Mouse (Mus musculus) adrenal gland, postnatal 25 days (tissue): ENCODE results near the gene Olfr1510. TPM values are rescaled to one million over a fixed set of nuclear protein-coding genes. Genes with fewer than 3 reads are reported as not detected.
"Not testable (repeated sequence)": the region's sequence is repeated elsewhere in the genome, so short reads cannot be mapped to it uniquely, and the experiment has no call there.

Source experiments
- DNase-seq: peaks from one replicate; pipeline ENCODE4 v3.0.0; 2021; ENCODE audit warnings: mixed read lengths
- long read RNA-seq: library from polyadenylated mRNA; stranded (forward); transcript quantifications from one replicate; pipeline ENCODE4 v2.0.0, GENCODE M21; 2021
- total RNA-seq: library from RNA; stranded (reverse); gene quantifications from 2 replicates; pipeline ENCODE4 v1.2.3, GENCODE M21; 2021

The Olfr1510 gene
- total RNA-seq = not detected in 2 replicates
- long read RNA-seq = 0 reads

GRCm38 (mm10) chr14:52414273-52414672, at the start of gene Olfr1510:
TSS of gene Olfr1510 (minus strand) at chr14:52414373.
- no peak for DNase-seq

DNA sequence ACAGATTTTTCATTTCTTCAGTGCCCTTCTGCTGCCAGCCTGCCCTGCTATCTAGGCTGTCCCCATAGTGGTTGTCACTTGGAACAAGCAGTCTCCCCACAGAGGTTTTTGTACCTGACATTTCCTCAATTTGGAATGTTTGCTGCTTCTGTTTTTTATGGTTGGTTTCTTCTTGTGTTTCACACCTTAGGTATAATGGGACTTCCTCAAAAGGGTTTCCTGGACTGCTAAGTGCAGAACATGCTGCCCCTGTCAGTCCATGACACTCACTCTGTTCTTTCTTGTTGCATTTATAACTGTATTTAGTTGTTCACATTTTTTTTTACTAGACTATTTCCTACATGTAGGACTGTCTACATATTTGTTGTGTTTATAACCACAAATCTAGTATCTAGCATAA, 47.8 kb upstream of the Olfr1510 start:
- DNase-seq = no peak

GRCm38 (mm10) chr14:52451138-52451537, 37.0 kb upstream of the Olfr1510 start:
- no peak for DNase-seq

DNA sequence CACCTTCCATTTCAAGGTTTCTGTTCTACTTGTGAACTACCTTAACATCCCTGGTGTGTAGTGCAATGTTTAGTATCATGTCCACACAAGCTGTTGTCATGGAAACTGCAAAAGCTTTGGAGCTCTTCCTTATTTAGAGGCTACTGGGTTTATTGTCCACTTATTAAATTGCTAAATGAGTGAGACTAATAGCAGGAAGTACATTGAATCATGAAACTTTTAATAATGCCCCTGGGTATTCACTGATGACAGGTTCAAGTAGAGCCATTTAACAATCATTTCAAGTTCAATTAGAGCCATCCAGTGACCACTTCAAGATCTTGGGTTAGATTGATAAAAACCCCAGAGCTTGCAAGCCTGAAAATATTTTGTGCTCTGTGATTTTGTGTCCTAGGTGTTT, 28.5 kb upstream of the Olfr1510 start, which contains the start of gene Olfr1509:
TSS of gene Olfr1509 (plus strand) at position 301 of the 400 bp plus-strand sequence.
- no peak for DNase-seq

GRCm38 (mm10) chr14:52427686-52428085, 13.5 kb upstream of the Olfr1510 start:
- DNase-seq = no peak

- not testable (repeated sequence) for DNase-seq
Observed at GRCm38 (mm10) chr14:52410142-52410919, 3.8 kb downstream of the Olfr1510 start.

- DNase-seq = no peak
Observed at GRCm38 (mm10) chr14:52397279-52397678, 16.9 kb downstream of the Olfr1510 start, which contains the start of gene Olfr1511. TSS of gene Olfr1511 (minus strand) at chr14:52397379.

DNA sequence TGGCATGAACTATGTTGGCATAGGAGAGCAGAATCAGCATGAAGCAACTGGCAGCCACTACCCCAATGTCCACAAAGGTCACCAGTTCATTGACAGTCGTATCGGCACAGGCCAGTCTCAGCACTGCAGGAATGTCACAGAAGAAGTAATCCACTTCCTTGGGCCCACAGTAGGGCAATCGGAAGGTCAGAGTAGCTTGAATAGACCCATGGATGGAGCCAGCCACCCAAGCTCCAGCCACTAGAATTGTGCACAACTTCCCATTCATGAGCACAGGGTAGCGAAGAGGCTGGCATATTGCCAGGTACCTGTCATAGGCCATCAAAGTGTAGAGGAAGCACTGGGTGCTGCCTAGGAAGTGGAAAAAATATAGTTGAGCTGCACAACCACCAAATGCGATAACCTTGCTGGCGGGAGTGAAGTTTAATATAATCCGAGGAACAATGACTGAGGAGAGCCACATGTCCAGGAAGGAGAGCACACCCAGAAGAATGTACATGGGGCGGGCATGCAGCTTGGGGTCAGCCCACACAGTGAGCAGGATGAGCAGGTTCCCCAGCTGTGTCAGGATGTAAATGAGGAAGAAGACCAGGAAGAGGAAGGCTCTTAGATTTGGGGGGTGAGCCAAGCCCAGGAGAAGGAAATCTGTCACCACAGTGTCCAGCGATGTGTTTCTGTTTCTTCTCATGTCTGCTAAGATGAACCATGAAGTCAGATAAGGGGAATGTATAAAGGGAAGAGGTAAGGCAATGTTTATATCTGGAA, 23.9 kb downstream of the Olfr1510 start:
- not testable (repeated sequence) for DNase-seq

GRCm38 (mm10) chr14:52379068-52379467, 35.1 kb downstream of the Olfr1510 start, which contains the start of gene Olfr1512:
TSS of gene Olfr1512 (minus strand) at chr14:52379168.
- DNase-seq = no peak

- DNase-seq = no peak
Observed at GRCm38 (mm10) chr14:52368741-52369140, 45.4 kb downstream of the Olfr1510 start.

Other genes with a start within 250 kb of the Olfr1510 start
- 60.0 and 61.3 TPM in 2 replicates for gene Supt16, start 217.0 kb downstream of the Olfr1510 start, total RNA-seq
- 104 and 109 TPM in 2 replicates for gene Chd8, start 156.6 kb downstream of the Olfr1510 start, total RNA-seq
- 39.7 and 51.3 TPM in 2 replicates for gene Tox4, start 135.2 kb downstream of the Olfr1510 start, total RNA-seq
- gene Rab2b, start 134.8 kb downstream of the Olfr1510 start, total RNA-seq = 35.7 and 37.8 TPM in 2 replicates
- 54.4 and 64.8 TPM in 2 replicates for gene Mettl3, start 109.2 kb downstream of the Olfr1510 start, total RNA-seq
- 8.7 and 9.5 TPM in 2 replicates for gene Sall2, start 85.6 kb downstream of the Olfr1510 start, total RNA-seq
- gene Olfr1513, start 58.0 kb downstream of the Olfr1510 start, total RNA-seq = not detected in 2 replicates
- not detected in 2 replicates for gene Olfr1512, start 35.2 kb downstream of the Olfr1510 start, total RNA-seq
- gene Olfr1511, start 17.0 kb downstream of the Olfr1510 start, total RNA-seq = not detected in 2 replicates
- not detected in 2 replicates for gene Olfr1509, start 28.6 kb upstream of the Olfr1510 start, total RNA-seq
- gene Olfr1508, start 53.1 kb upstream of the Olfr1510 start, total RNA-seq = not detected in 2 replicates
- gene Olfr1507, start 81.4 kb upstream of the Olfr1510 start, total RNA-seq = not detected in 2 replicates